Mouse (Mus musculus) kidney, adult 9 months (tissue): ENCODE measurements around the gene Helq.
A peak's percentile ranks its signal among the peaks of the same experiment; 100 is the strongest.

Source experiments
- DNase-seq: peaks from one replicate; pipeline ENCODE4 v3.0.0; 2022

The Helq gene

GRCm38 (mm10) chr5:100798165-100798860, at the start of gene Helq, which contains the start of gene Mrps18c:
Gene Helq, minus strand, starts transcription at chr5:100798598.
Gene Mrps18c, plus strand, starts transcription at chr5:100798627.
- peak; percentile 94 for DNase-seq

GRCm38 (mm10) chr5:100847143-100847542, 48.7 kb upstream of the Helq start:
- peak; percentile 23 for DNase-seq

- no peak for DNase-seq
Observed at GRCm38 (mm10) chr5:100846599-100846920, 48.2 kb upstream of the Helq start.

- DNase-seq = peak; percentile 49
Observed at GRCm38 (mm10) chr5:100845848-100846598, 47.6 kb upstream of the Helq start.

- peak; percentile 32 for DNase-seq
Observed at GRCm38 (mm10) chr5:100845485-100845847, 47.1 kb upstream of the Helq start, which contains the start of gene Gpat3. Gene Gpat3, plus strand, starts transcription at chr5:100845713.

GRCm38 (mm10) chr5:100844485-100844884, 46.1 kb upstream of the Helq start:
- DNase-seq = no peak

- DNase-seq = no peak
Observed at GRCm38 (mm10) chr5:100837907-100838306, 39.5 kb upstream of the Helq start.

- DNase-seq = no peak
Observed at GRCm38 (mm10) chr5:100835862-100836538, 37.6 kb upstream of the Helq start.

GRCm38 (mm10) chr5:100833841-100834240, 35.4 kb upstream of the Helq start:
- DNase-seq = no peak

- DNase-seq = no peak
Observed at GRCm38 (mm10) chr5:100832680-100833079, 34.3 kb upstream of the Helq start.

GRCm38 (mm10) chr5:100828701-100829100, 30.3 kb upstream of the Helq start:
- DNase-seq = no peak

- no peak for DNase-seq
Observed at GRCm38 (mm10) chr5:100826531-100826930, 28.1 kb upstream of the Helq start.

GRCm38 (mm10) chr5:100825975-100826374, 27.6 kb upstream of the Helq start:
- peak; percentile 39 for DNase-seq

GRCm38 (mm10) chr5:100822826-100823225, 24.4 kb upstream of the Helq start:
- no peak for DNase-seq

- DNase-seq = no peak
Observed at GRCm38 (mm10) chr5:100821375-100821774, 23.0 kb upstream of the Helq start.

GRCm38 (mm10) chr5:100820483-100821184, 22.2 kb upstream of the Helq start, which contains the start of gene Abraxas1:
Gene Abraxas1, minus strand, starts transcription at chr5:100820965.
- peak; percentile 85 for DNase-seq

GRCm38 (mm10) chr5:100819568-100820480, 21.4 kb upstream of the Helq start:
- peak; percentile 19 for DNase-seq

GRCm38 (mm10) chr5:100818341-100818740, 19.9 kb upstream of the Helq start:
- no peak for DNase-seq

- DNase-seq = no peak
Observed at GRCm38 (mm10) chr5:100794084-100794483, 4.3 kb downstream of the Helq start.

- DNase-seq = peak; percentile 8
Observed at GRCm38 (mm10) chr5:100792261-100792660, 6.1 kb downstream of the Helq start.

GRCm38 (mm10) chr5:100787527-100787926, 10.9 kb downstream of the Helq start:
- no peak for DNase-seq

GRCm38 (mm10) chr5:100779002-100779401, 19.4 kb downstream of the Helq start:
- no peak for DNase-seq
